Mouse (Mus musculus) testis, adult 2 months (tissue): ENCODE measurements around the gene Timp3.

Experiments used
- CTCF ChIP-seq: fragments of 200-500 bp; IDR thresholded peaks from 2 replicates; pipeline ENCODE4 v1.5.1; 2012; ENCODE audit warnings: low read depth, mild to moderate bottlenecking, inconsistent platforms, low read length, moderate library complexity; ENCODE audit not compliant: control insufficient read depth, insufficient read depth, insufficient replicate concordance
- POLR2A ChIP-seq: fragments of 200-500 bp; IDR thresholded peaks from 2 replicates; pipeline ENCODE4 v1.6.1; 2012; ENCODE audit warnings: low read depth, mild to moderate bottlenecking, inconsistent platforms, low read length, moderate library complexity; ENCODE audit not compliant: control insufficient read depth

DNA sequence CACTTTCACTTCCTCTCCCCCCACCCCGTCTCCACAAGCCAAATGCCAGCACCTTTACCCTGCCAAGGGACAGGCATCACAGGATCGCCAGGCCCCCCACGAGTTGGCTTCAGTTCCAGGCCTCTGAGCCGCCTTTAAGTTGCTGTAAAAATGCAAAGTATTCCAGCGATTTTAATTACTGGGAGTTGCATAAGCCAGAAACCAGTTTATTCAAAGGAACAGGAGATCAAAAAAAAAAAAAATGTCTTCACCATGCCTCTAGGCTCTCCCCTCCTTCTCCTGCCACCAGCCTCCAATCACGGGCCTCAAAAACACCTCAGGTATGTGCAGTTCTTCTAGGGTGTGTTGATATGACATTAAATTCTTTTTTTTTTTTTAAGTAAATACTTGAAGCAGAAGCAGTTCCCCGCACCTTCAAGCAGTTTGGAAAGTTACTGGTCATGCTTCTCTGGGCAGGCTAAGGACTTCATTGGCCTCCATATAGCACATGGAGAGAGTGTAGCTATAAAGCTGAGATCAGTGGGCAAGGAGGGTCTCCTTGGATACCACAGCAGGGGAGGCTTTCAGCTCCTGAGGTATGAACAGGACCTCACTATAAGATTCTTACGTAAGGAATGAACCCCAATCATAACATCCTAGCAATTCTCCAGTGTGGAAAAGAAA, 9.9 kb upstream of the Timp3 start:
- TF ChIP-seq CTCF (no peak), POLR2A (no peak)
